Mouse (Mus musculus) CH12.LX (cell line): ENCODE measurements around the gene Gif. TPM values are rescaled to one million over a fixed set of nuclear protein-coding genes. Genes with fewer than 3 reads are reported as not detected.

Source experiments
- DNase-seq: peaks from one replicate; pipeline ENCODE4 v3.0.0-alpha.2; 2013; ENCODE audit errors: extremely low read depth
- H3K27ac ChIP-seq: 2 replicates; pipeline ENCODE4 v1.5.1; 2012; ENCODE audit warnings: low read depth, mild to moderate bottlenecking, control low read depth, moderate library complexity; ENCODE audit not compliant: insufficient read depth
- H3K27me3 ChIP-seq: replicated peaks from 2 replicates; pipeline ENCODE3; 2012; ENCODE audit warnings: inconsistent platforms
- H3K36me3 ChIP-seq, 2 experiments: replicated peaks in 1 of 2; 2 replicates each; pipeline versions ENCODE3 to v1.6.1; 2012; ENCODE audit warnings: inconsistent platforms in 1 of 2, low read length in 1 of 2, mild to moderate bottlenecking in 1 of 2, mixed read lengths in 1 of 2, moderate library complexity in 1 of 2; ENCODE audit not compliant: control insufficient read depth in 1 of 2, insufficient read depth in 1 of 2
- H3K4me1 ChIP-seq, 2 experiments: 2 replicates each; pipeline ENCODE4 v1.6.1; 2012; ENCODE audit warnings: inconsistent platforms in 1 of 2, moderate library complexity in 1 of 2; ENCODE audit not compliant: insufficient read depth in 2 of 2, control insufficient read depth in 1 of 2
- H3K4me2 ChIP-seq: 2 replicates; pipeline ENCODE4 v1.6.1; 2012; ENCODE audit warnings: low read depth, mild to moderate bottlenecking, control low read depth; ENCODE audit not compliant: poor library complexity, insufficient read depth, severe bottlenecking
- H3K4me3 ChIP-seq, 3 experiments: fragments of 150-350 bp in 1 of 3; sonication (generic) in 1 of 3; replicated peaks in 1 of 3; 2 replicates each; pipeline versions ENCODE3 to v1.5.1; 2011 to 2012; ENCODE audit warnings: low read depth in 2 of 3, low read length in 2 of 3, mild to moderate bottlenecking in 2 of 3, moderate library complexity in 2 of 3, control low read depth in 1 of 3, improper control_type of control experiment in 1 of 3, inconsistent platforms in 1 of 3, mixed read lengths in 1 of 3; ENCODE audit not compliant: poor library complexity in 1 of 3
- H3K79me2 ChIP-seq: replicated peaks from 2 replicates; pipeline ENCODE4 v1.6.1; 2012; ENCODE audit warnings: mild to moderate bottlenecking, moderate library complexity; ENCODE audit not compliant: control insufficient read depth, poor library complexity, insufficient read depth, severe bottlenecking; ENCODE audit errors: extremely low read depth
- H3K9ac ChIP-seq: 2 replicates; pipeline ENCODE4 v1.6.1; 2012; ENCODE audit warnings: low read depth, mild to moderate bottlenecking, control low read depth, moderate library complexity; ENCODE audit not compliant: insufficient read depth
- H3K9me3 ChIP-seq: replicated peaks from 2 replicates; pipeline ENCODE3; 2012; ENCODE audit warnings: low read length, inconsistent platforms, mixed read lengths
- BHLHE40 ChIP-seq: IDR thresholded peaks from 2 replicates; pipeline ENCODE4 v1.6.1; 2011; ENCODE audit warnings: mild to moderate bottlenecking, low read depth, low read length, improper control_type of control experiment
- E2F4 ChIP-seq: IDR thresholded peaks from 2 replicates; pipeline ENCODE4 v1.6.1; 2011; ENCODE audit warnings: low read depth, low read length, improper control_type of control experiment; ENCODE audit not compliant: insufficient replicate concordance
- ETS1 ChIP-seq: conservative IDR thresholded peaks from 2 replicates; pipeline ENCODE4 v1.6.1; 2012; ENCODE audit warnings: low read depth, mild to moderate bottlenecking, inconsistent platforms, low read length, improper control_type of control experiment, moderate library complexity
- GABPA ChIP-seq: IDR thresholded peaks from 2 replicates; pipeline ENCODE4 v1.6.1; 2012; ENCODE audit warnings: low read depth, low read length, improper control_type of control experiment, inconsistent platforms; ENCODE audit not compliant: insufficient replicate concordance
- IRF4 ChIP-seq: IDR thresholded peaks from 2 replicates; pipeline ENCODE4 v1.6.1; 2014; ENCODE audit warnings: low read depth, mild to moderate bottlenecking, inconsistent platforms, low read length, improper control_type of control experiment
- JUN ChIP-seq: IDR thresholded peaks from 2 replicates; pipeline ENCODE4 v1.6.1; 2011; ENCODE audit warnings: low read depth, mild to moderate bottlenecking, low read length, improper control_type of control experiment, moderate library complexity; ENCODE audit not compliant: insufficient read depth
- KAT2A ChIP-seq: IDR thresholded peaks from 2 replicates; pipeline ENCODE4 v1.6.1; 2012; ENCODE audit warnings: low read length, improper control_type of control experiment, inconsistent platforms; ENCODE audit not compliant: insufficient replicate concordance
- MAX ChIP-seq: IDR thresholded peaks from 2 replicates; pipeline ENCODE4 v1.6.1; 2011; ENCODE audit warnings: low read length, improper control_type of control experiment
- MAZ ChIP-seq: IDR thresholded peaks from 2 replicates; pipeline ENCODE4 v1.6.1; 2012; ENCODE audit warnings: low read depth, mild to moderate bottlenecking, inconsistent platforms, low read length, improper control_type of control experiment, moderate library complexity
- MEF2A ChIP-seq: IDR thresholded peaks from 2 replicates; pipeline ENCODE4 v1.6.1; 2014; ENCODE audit warnings: low read depth, mild to moderate bottlenecking, inconsistent platforms, low read length, improper control_type of control experiment, borderline replicate concordance
- MYC ChIP-seq: IDR thresholded peaks from 2 replicates; pipeline ENCODE4 v1.6.1; 2011; ENCODE audit warnings: low read depth, mild to moderate bottlenecking, improper control_type of control experiment, low read length
- NELFE ChIP-seq: IDR thresholded peaks from 2 replicates; pipeline ENCODE4 v1.6.1; 2011; ENCODE audit warnings: low read depth, low read length, improper control_type of control experiment
- NRF1 ChIP-seq: IDR thresholded peaks from 2 replicates; pipeline ENCODE4 v1.6.1; 2014; ENCODE audit warnings: low read depth, mild to moderate bottlenecking, inconsistent platforms, low read length, improper control_type of control experiment, moderate library complexity
- PAX5 ChIP-seq: IDR thresholded peaks from 2 replicates; pipeline ENCODE4 v1.6.1; 2012; ENCODE audit warnings: low read length, inconsistent platforms, mixed read lengths
- POLR2AphosphoS2 ChIP-seq: IDR thresholded peaks from 2 replicates; pipeline ENCODE4 v1.6.1; 2011; ENCODE audit warnings: low read depth, low read length, improper control_type of control experiment
- RCOR1 ChIP-seq: conservative IDR thresholded peaks from 2 replicates; pipeline ENCODE4 v1.6.1; 2012; ENCODE audit warnings: low read depth, mild to moderate bottlenecking, inconsistent platforms, low read length, improper control_type of control experiment
- TBP ChIP-seq: conservative IDR thresholded peaks from 2 replicates; pipeline ENCODE4 v1.6.1; 2011; ENCODE audit warnings: low read depth, low read length, improper control_type of control experiment
- USF2 ChIP-seq: conservative IDR thresholded peaks from 2 replicates; pipeline ENCODE4 v1.6.1; 2011; ENCODE audit warnings: low read depth, low read length, improper control_type of control experiment
- ZMIZ1 ChIP-seq: IDR thresholded peaks from 2 replicates; pipeline ENCODE4 v1.6.1; 2012; ENCODE audit warnings: low read depth, mild to moderate bottlenecking, inconsistent platforms, low read length, improper control_type of control experiment
- dilution Hi-C: fragments of 300-500 bp; cut with MboI; formaldehyde crosslinking; loops from 2 replicates; pipeline ENCODE4 v1.14.3; 2020; ENCODE audit warnings: low sequenced_read_pairs; ENCODE audit not compliant: extremely low pct_unique_long_range_greater_than_20kb, extremely low pct_ligation_motif_present
- in situ Hi-C: fragments of 300-500 bp; cut with MboI; formaldehyde crosslinking; loops from 3 replicates; pipeline ENCODE4 v1.14.3; 2019; ENCODE audit warnings: low sequenced_read_pairs, low pct_ligation_motif_present, low pct_unique_long_range_greater_than_20kb, mixed read lengths
- polyA plus RNA-seq: library from polyadenylated mRNA; unstranded; fragments of >175 nt; gene quantifications from 2 replicates; pipeline ENCODE4 v1.2.1, GENCODE M21; 2012; ENCODE audit warnings: low read depth; ENCODE audit not compliant: insufficient read length
- total RNA-seq, 2 experiments: library from RNA; depleted of rRNA; stranded (reverse); fragments of 300-350 nt in 1 of 2; fragments of >200 nt in 1 of 2; gene quantifications; 2 replicates each; pipeline ENCODE4 v1.2.3; 2012 to 2014

Gene Gif
- total and polyA plus RNA-seq, 3 experiments, result 0.21 to 0.28 (median 0.24) TPM

GRCm38 (mm10) chr19:11808452-11808851, 61.1 kb downstream of the Gif start:
- H3K9me3 ChIP-seq, result no peaks in the 10 kb centered on the region
- no peaks in the 10 kb centered on the region for H3K27me3 ChIP-seq
- H3K4me1 ChIP-seq, result no peaks in the 10 kb centered on the region
- dilution Hi-C loops (no loop called here), in situ Hi-C loops (no loop called here)
- TF ChIP-seq ETS1 (no peak), IRF4 (no peak), BHLHE40 (no peak), PAX5 (no peak)
- DNase-seq, result no peak
- H3K4me2 ChIP-seq, result no peak overlapping the region
- H3K27ac ChIP-seq, result no peak overlapping the region
- H3K9ac ChIP-seq, result no peak overlapping the region
- H3K79me2 ChIP-seq, result no peaks in the 10 kb centered on the region
- H3K4me3 ChIP-seq, result no peak overlapping the region
- no peaks in the 10 kb centered on the region for H3K36me3 ChIP-seq

- Histone ChIP-seq H3K4me1 (no peaks in the 10 kb centered on the region), H3K4me2 (no peak overlapping the region), H3K9me3 (no peaks in the 10 kb centered on the region), H3K79me2 (no peaks in the 10 kb centered on the region), H3K36me3 (no peaks in the 10 kb centered on the region), H3K27me3 (peaks cover 5% of the 10 kb centered on the region), H3K9ac (no peak overlapping the region), H3K4me3 (no peak overlapping the region), H3K27ac (no peak overlapping the region)
- DNase-seq, result no peak
- TF ChIP-seq POLR2AphosphoS2, result no peak
- TF ChIP-seq MAZ, result no peak
- no peak for TF ChIP-seq RCOR1
- TF ChIP-seq PAX5, result no peak
- no peak for TF ChIP-seq MAX
- no peak for TF ChIP-seq TBP
- TF ChIP-seq ETS1, result no peak
- no peak for TF ChIP-seq GABPA
- TF ChIP-seq E2F4, result no peak
- TF ChIP-seq NRF1, result no peak
- TF ChIP-seq MYC, result no peak
- TF ChIP-seq KAT2A, result no peak
- no peak for TF ChIP-seq BHLHE40
- no peak for TF ChIP-seq JUN
- no peak for TF ChIP-seq NELFE
- TF ChIP-seq USF2, result no peak
- TF ChIP-seq ZMIZ1, result no peak
- no peak for TF ChIP-seq MEF2A
- TF ChIP-seq IRF4, result no peak
- dilution Hi-C loops, result no loop called here
- in situ Hi-C loops, result no loop called here
Measured at GRCm38 (mm10) chr19:11810003-11810758, 62.8 kb downstream of the Gif start.
